Mouse (Mus musculus): Measurements from ENCODE around the gene Nudt2. TPM values are rescaled to one million over a fixed set of nuclear protein-coding genes. Genes with fewer than 3 reads are reported as not detected.
A peak's percentile ranks its signal among the peaks of the same experiment; 100 is the strongest.
"Not testable (repeated sequence)": the region's sequence is repeated elsewhere in the genome, so short reads cannot be mapped to it uniquely, and the experiment has no call there.

Nudt2 gene
- 62.5 and 70.3 TPM in 2 replicates for polyA plus RNA-seq (2015; fragmentation: Nextera tagmentation; extraction: Ambion mirVana)

GRCm38 (mm10) chr4:41464345-41465286, at the start of gene Nudt2, which contains the start of gene Kif24:
Gene Nudt2, plus strand, starts transcription at chr4:41465151.
Gene Kif24, minus strand, starts transcription at chr4:41464887.
- Histone ChIP-seq H3K4me2 (ENCODE audit: low read depth, low read length) (peak within 1 kb of the TSS; percentile 58), H3K27me3 (replicated peaks; ENCODE audit: control insufficient read depth, insufficient read depth, low read length) (no peaks in the 10 kb centered on the region), H3K27ac (ENCODE audit: low read length) (peak within 1 kb of the TSS; percentile 77), H3K4me1 (ENCODE audit: control insufficient read depth, insufficient read depth, low read length) (peaks cover 3% of the 10 kb centered on the region; the same call in 1 of the 2 replicates), H3K9me3 (ENCODE audit: control insufficient read depth, low read length) (no peaks in the 10 kb centered on the region), H3K4me3 (ENCODE audit: low read length) (peak within 1 kb of the TSS; percentile 80), H3K36me3 (ENCODE audit: control insufficient read depth, insufficient read depth, low read length) (no peaks in the 10 kb centered on the region), H3K9ac (ENCODE audit: low read depth, low read length) (peak within 1 kb of the TSS; percentile 86)
- under 1% methylated on average over 70 of the region's 70 CpGs for WGBS
- ATAC-seq, result peak; percentile 99

- no peaks in the 10 kb centered on the region for H3K4me1 ChIP-seq (ENCODE audit: control insufficient read depth, insufficient read depth, low read length)
- H3K36me3 ChIP-seq (ENCODE audit: control insufficient read depth, insufficient read depth, low read length), result no peaks in the 10 kb centered on the region
- H3K27ac ChIP-seq (ENCODE audit: low read length), result no peak overlapping the region
Measured at GRCm38 (mm10) chr4:41416966-41417365, 48.0 kb upstream of the Nudt2 start.

GRCm38 (mm10) chr4:41438931-41439330, 26.0 kb upstream of the Nudt2 start:
- no peaks in the 10 kb centered on the region for H3K36me3 ChIP-seq (ENCODE audit: control insufficient read depth, insufficient read depth, low read length)
- WGBS, result 85% methylated on average over 5 of the region's 5 CpGs

More at GRCm38 (mm10) chr4:41416966-41417365, 48.0 kb upstream of the Nudt2 start:
- Histone ChIP-seq H3K9me3 (ENCODE audit: control insufficient read depth, low read length) (no peaks in the 10 kb centered on the region), H3K27me3 (replicated peaks; ENCODE audit: control insufficient read depth, insufficient read depth, low read length) (no peaks in the 10 kb centered on the region), H3K4me2 (ENCODE audit: low read depth, low read length) (no peak overlapping the region), H3K4me3 (ENCODE audit: low read length) (no peak overlapping the region), H3K9ac (ENCODE audit: low read depth, low read length) (no peak overlapping the region)
- no peak for ATAC-seq

GRCm38 (mm10) chr4:41442790-41443302, 22.1 kb upstream of the Nudt2 start:
- Histone ChIP-seq H3K36me3 (ENCODE audit: control insufficient read depth, insufficient read depth, low read length) (no peaks in the 10 kb centered on the region), H3K4me2 (ENCODE audit: low read depth, low read length) (no peak overlapping the region), H3K27me3 (replicated peaks; ENCODE audit: control insufficient read depth, insufficient read depth, low read length) (no peaks in the 10 kb centered on the region), H3K9me3 (ENCODE audit: control insufficient read depth, low read length) (no peaks in the 10 kb centered on the region), H3K4me3 (ENCODE audit: low read length) (no peak overlapping the region), H3K4me1 (ENCODE audit: control insufficient read depth, insufficient read depth, low read length) (no peaks in the 10 kb centered on the region), H3K9ac (ENCODE audit: low read depth, low read length) (no peak overlapping the region), H3K27ac (ENCODE audit: low read length) (no peak overlapping the region)
- 78% methylated on average over 4 of the region's 4 CpGs for WGBS
- ATAC-seq, result no peak

More at GRCm38 (mm10) chr4:41438931-41439330, 26.0 kb upstream of the Nudt2 start:
- no peak overlapping the region for H3K4me2 ChIP-seq (ENCODE audit: low read depth, low read length)
- H3K27ac ChIP-seq (ENCODE audit: low read length), result no peak overlapping the region
- no peaks in the 10 kb centered on the region for H3K27me3 ChIP-seq (replicated peaks; ENCODE audit: control insufficient read depth, insufficient read depth, low read length)
- no peak for ATAC-seq
- H3K9me3 ChIP-seq (ENCODE audit: control insufficient read depth, low read length), result no peaks in the 10 kb centered on the region
- H3K9ac ChIP-seq (ENCODE audit: low read depth, low read length), result no peak overlapping the region
- H3K4me1 ChIP-seq (ENCODE audit: control insufficient read depth, insufficient read depth, low read length), result no peaks in the 10 kb centered on the region
- H3K4me3 ChIP-seq (ENCODE audit: low read length), result no peak overlapping the region

GRCm38 (mm10) chr4:41447595-41447994, 17.4 kb upstream of the Nudt2 start:
- Histone ChIP-seq H3K4me3 (ENCODE audit: low read length) (no peak overlapping the region), H3K4me2 (ENCODE audit: low read depth, low read length) (no peak overlapping the region), H3K9ac (ENCODE audit: low read depth, low read length) (no peak overlapping the region), H3K27me3 (replicated peaks; ENCODE audit: control insufficient read depth, insufficient read depth, low read length) (no peaks in the 10 kb centered on the region), H3K4me1 (ENCODE audit: control insufficient read depth, insufficient read depth, low read length) (peaks cover 6% of the 10 kb centered on the region; the same call in 1 of the 2 replicates), H3K36me3 (ENCODE audit: control insufficient read depth, insufficient read depth, low read length) (no peaks in the 10 kb centered on the region; the same call in 1 of the 2 replicates), H3K9me3 (ENCODE audit: control insufficient read depth, low read length) (no peaks in the 10 kb centered on the region), H3K27ac (ENCODE audit: low read length) (no peak overlapping the region)
- WGBS, result 91% methylated on average over 3 of the region's 3 CpGs
- no peak for ATAC-seq

GRCm38 (mm10) chr4:41460690-41461089, 4.3 kb upstream of the Nudt2 start:
- Histone ChIP-seq H3K4me2 (ENCODE audit: low read depth, low read length) (no peak overlapping the region), H3K27me3 (replicated peaks; ENCODE audit: control insufficient read depth, insufficient read depth, low read length) (no peaks in the 10 kb centered on the region), H3K9ac (ENCODE audit: low read depth, low read length) (no peak overlapping the region), H3K4me1 (ENCODE audit: control insufficient read depth, insufficient read depth, low read length) (peaks cover 3% of the 10 kb centered on the region; the same call in 1 of the 2 replicates), H3K36me3 (ENCODE audit: control insufficient read depth, insufficient read depth, low read length) (no peaks in the 10 kb centered on the region), H3K4me3 (ENCODE audit: low read length) (no peak overlapping the region), H3K9me3 (ENCODE audit: control insufficient read depth, low read length) (no peaks in the 10 kb centered on the region), H3K27ac (ENCODE audit: low read length) (no peak overlapping the region)
- WGBS, result 91% methylated on average over 1 of the region's 1 CpGs
- no peak for ATAC-seq

GRCm38 (mm10) chr4:41463051-41463738, 1.8 kb upstream of the Nudt2 start:
- not testable (repeated sequence) for H3K36me3 ChIP-seq (ENCODE audit: control insufficient read depth, insufficient read depth, low read length); H3K4me1 ChIP-seq (ENCODE audit: control insufficient read depth, insufficient read depth, low read length); H3K27ac ChIP-seq (ENCODE audit: low read length); H3K9me3 ChIP-seq (ENCODE audit: control insufficient read depth, low read length); ATAC-seq; H3K27me3 ChIP-seq (replicated peaks; ENCODE audit: control insufficient read depth, insufficient read depth, low read length)
- Histone ChIP-seq H3K4me3 (ENCODE audit: low read length) (peak overlapping the region; percentile 80), H3K9ac (ENCODE audit: low read depth, low read length) (0 out of 2 replicates have a peak overlapping the region, but pooled peaks have one; percentile 71), H3K4me2 (ENCODE audit: low read depth, low read length) (peak overlapping the region; percentile 58)
- 57% methylated on average over 3 of the region's 3 CpGs for WGBS

GRCm38 (mm10) chr4:41465287-41465665, 325 bp downstream of the Nudt2 start:
- Histone ChIP-seq H3K36me3 (ENCODE audit: control insufficient read depth, insufficient read depth, low read length) (no peaks in the 10 kb centered on the region), H3K4me3 (ENCODE audit: low read length) (peak overlapping the region; percentile 80), H3K9ac (ENCODE audit: low read depth, low read length) (peak overlapping the region; percentile 86), H3K4me1 (ENCODE audit: control insufficient read depth, insufficient read depth, low read length) (peaks cover 3% of the 10 kb centered on the region; the same call in 1 of the 2 replicates), H3K9me3 (ENCODE audit: control insufficient read depth, low read length) (no peaks in the 10 kb centered on the region), H3K4me2 (ENCODE audit: low read depth, low read length) (peak overlapping the region; percentile 46), H3K27me3 (replicated peaks; ENCODE audit: control insufficient read depth, insufficient read depth, low read length) (no peaks in the 10 kb centered on the region), H3K27ac (ENCODE audit: low read length) (peak overlapping the region; percentile 66)
- ATAC-seq, result no peak; the same call in 1 of the 2 replicates
- 4% methylated on average over 17 of the region's 17 CpGs for WGBS
